Mouse (Mus musculus): ENCODE data around the gene Pappa.

DNA sequence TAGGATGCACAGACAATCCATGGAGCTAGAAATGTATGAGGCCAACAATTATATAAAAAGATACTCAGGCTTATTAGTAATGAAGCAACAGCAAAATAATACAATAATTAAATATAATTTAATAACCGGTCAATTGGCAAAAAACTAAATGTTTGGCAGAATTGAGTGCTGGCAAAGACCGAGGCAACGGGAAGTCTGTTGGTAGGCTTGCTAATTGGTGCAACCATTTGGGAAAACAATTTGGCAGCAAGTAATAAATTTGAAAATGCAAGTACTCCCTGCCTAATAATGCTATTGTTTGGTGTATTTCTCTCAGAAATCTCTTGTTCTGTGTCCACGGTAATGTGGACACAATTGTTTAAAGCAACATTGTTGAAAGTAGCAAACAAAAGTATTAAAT lies 99.9 kb downstream of the Pappa start:
- TF ChIP-seq CTCF (conservative IDR thresholded peaks at IDR 0.05; ENCODE audit: low read length) (no peak), NANOG (IDR thresholded peaks at IDR 0.05; ENCODE audit: borderline replicate concordance, low read length) (no peak)

All from E14TG2a.4 (cell line).